Mouse (Mus musculus) hindbrain, postnatal 0 days (tissue): Measurements from ENCODE around the gene March2. TPM values are rescaled to one million over a fixed set of nuclear protein-coding genes. Genes with fewer than 3 reads are reported as not detected.

Source experiments
- ATAC-seq: fragments of 200-750 bp; cut with Nextera tagmentation; 2 replicates; pipeline ENCODE4 v1.8.0; 2017; ENCODE audit warnings: mild to moderate bottlenecking, moderate TSS enrichment, moderate library complexity
- DNase-seq: peaks from one replicate; pipeline ENCODE4 v3.0.0-alpha.2; 2015; ENCODE audit warnings: low spot score
- H3K27ac ChIP-seq: fragments of 300-500 bp; sonication (generic); 2 replicates; pipeline ENCODE4 v1.5.1; 2014; ENCODE audit warnings: mild to moderate bottlenecking
- H3K27me3 ChIP-seq: fragments of 300-500 bp; sonication (generic); 2 replicates; pipeline ENCODE4 v1.6.1; 2014; ENCODE audit warnings: low read length, mixed read lengths; ENCODE audit not compliant: insufficient read depth
- H3K36me3 ChIP-seq: fragments of 300-500 bp; sonication (generic); 2 replicates; pipeline ENCODE4 v1.6.1; 2014; ENCODE audit warnings: low read length, mixed read lengths; ENCODE audit not compliant: insufficient read depth
- H3K4me1 ChIP-seq: fragments of 300-500 bp; sonication (generic); 2 replicates; pipeline ENCODE4 v1.6.1; 2014; ENCODE audit warnings: antibody characterized with exemption, low read length, mixed read lengths; ENCODE audit not compliant: insufficient read depth
- H3K4me2 ChIP-seq: fragments of 300-500 bp; sonication (generic); 2 replicates; pipeline ENCODE4 v1.6.1; 2014; ENCODE audit warnings: low read depth, mild to moderate bottlenecking, low read length, moderate library complexity, mixed read lengths
- H3K4me3 ChIP-seq: fragments of 300-500 bp; sonication (generic); 2 replicates; pipeline ENCODE4 v1.5.1; 2014; ENCODE audit warnings: low read length
- H3K9ac ChIP-seq: fragments of 300-500 bp; sonication (generic); replicated peaks from 2 replicates; pipeline ENCODE4 v1.6.1; 2014; ENCODE audit warnings: mild to moderate bottlenecking, low read length, moderate library complexity, mixed read lengths
- H3K9me3 ChIP-seq: fragments of 300-500 bp; sonication (generic); 2 replicates; pipeline ENCODE4 v1.6.1; 2016; ENCODE audit warnings: low read length, mixed read lengths
- CTCF ChIP-seq: IDR thresholded peaks from 2 replicates; pipeline ENCODE4 v1.5.1; 2016; ENCODE audit warnings: antibody characterized with exemption, control low read depth, low read depth
- WGBS: fragments of 180-500 bp; shearing (Covaris S2); extraction: QIAGEN DNeasy Blood & Tissue Kit; methylation state at CpG from one replicate; pipeline ENCODE4 v1.1.7; 2014; 5-methylcytosine and 5-hydroxymethylcytosine counted together
- polyA plus RNA-seq: library from polyadenylated mRNA; unstranded; fragments of >200 nt; fragmentation: Nextera tagmentation; extraction: Ambion mirVana; gene quantifications from 2 replicates; pipeline ENCODE4 v1.2.1, GENCODE M21; 2015
- total RNA-seq: library from RNA; depleted of rRNA; stranded (reverse); fragments of >200 nt; gene quantifications from 2 replicates; pipeline ENCODE4 v1.2.3, GENCODE M21; 2014

March2 gene
- total and polyA plus RNA-seq, 2 experiments from 2014 or later = 73.8 to 137 TPM

GRCm38 (mm10) chr17:33676086-33676485, 42.4 kb downstream of the March2 start:
- 89% methylated on average over 2 of the region's 2 CpGs for WGBS
- Histone ChIP-seq H3K27me3 (no peaks in the 10 kb centered on the region), H3K4me2 (no peak overlapping the region), H3K36me3 (peaks cover 17% of the 10 kb centered on the region; the same call in 1 of the 2 replicates), H3K9me3 (no peaks in the 10 kb centered on the region), H3K9ac (no peak overlapping the region), H3K4me3 (no peak overlapping the region), H3K4me1 (no peaks in the 10 kb centered on the region), H3K27ac (no peak overlapping the region)
- DNase-seq = no peak
- ATAC-seq = no peak
- no peak for TF ChIP-seq CTCF

GRCm38 (mm10) chr17:33675452-33675851, 43.0 kb downstream of the March2 start:
- Histone ChIP-seq H3K9ac (no peak overlapping the region), H3K4me3 (no peak overlapping the region), H3K4me2 (no peak overlapping the region), H3K9me3 (no peaks in the 10 kb centered on the region), H3K27ac (no peak overlapping the region), H3K4me1 (no peaks in the 10 kb centered on the region), H3K27me3 (no peaks in the 10 kb centered on the region), H3K36me3 (peaks cover 17% of the 10 kb centered on the region; the same call in 1 of the 2 replicates)
- DNase-seq (no peak), ATAC-seq (no peak)
- no peak for TF ChIP-seq CTCF

- ATAC-seq (no peak), DNase-seq (no peak)
- 96% methylated on average over 1 of the region's 1 CpGs for WGBS
- no peak for TF ChIP-seq CTCF
- Histone ChIP-seq H3K27ac (no peak overlapping the region), H3K4me3 (no peak overlapping the region), H3K9me3 (no peaks in the 10 kb centered on the region), H3K27me3 (no peaks in the 10 kb centered on the region), H3K4me1 (no peaks in the 10 kb centered on the region), H3K9ac (no peak overlapping the region), H3K36me3 (peaks cover 17% of the 10 kb centered on the region; the same call in 1 of the 2 replicates), H3K4me2 (no peak overlapping the region)
Observed at GRCm38 (mm10) chr17:33673837-33674236, 44.6 kb downstream of the March2 start.

- Histone ChIP-seq H3K9ac (no peak overlapping the region), H3K27ac (no peak overlapping the region), H3K27me3 (no peaks in the 10 kb centered on the region), H3K9me3 (no peaks in the 10 kb centered on the region), H3K4me3 (no peak overlapping the region), H3K4me2 (no peak overlapping the region), H3K36me3 (peaks cover 7% of the 10 kb centered on the region; the same call in 1 of the 2 replicates), H3K4me1 (no peaks in the 10 kb centered on the region)
- 82% methylated on average over 3 of the region's 3 CpGs for WGBS
- no peak for ATAC-seq
- DNase-seq = no peak
- TF ChIP-seq CTCF = no peak
Observed at GRCm38 (mm10) chr17:33669681-33670080, 48.8 kb downstream of the March2 start.

- DNase-seq (no peak), ATAC-seq (no peak)
- Histone ChIP-seq H3K27me3 (no peaks in the 10 kb centered on the region), H3K9me3 (no peaks in the 10 kb centered on the region), H3K4me1 (no peaks in the 10 kb centered on the region), H3K9ac (no peak overlapping the region), H3K4me3 (no peak overlapping the region), H3K27ac (no peak overlapping the region), H3K4me2 (no peak overlapping the region), H3K36me3 (peaks cover 20% of the 10 kb centered on the region; the same call in 1 of the 2 replicates)
- WGBS = 87% methylated on average over 3 of the region's 3 CpGs
- no peak for TF ChIP-seq CTCF
Observed at GRCm38 (mm10) chr17:33666813-33667212, 51.7 kb downstream of the March2 start.

- H3K36me3 ChIP-seq = peaks cover 61% of the 10 kb centered on the region
- no peak overlapping the region for H3K27ac ChIP-seq
- H3K27me3 ChIP-seq = no peaks in the 10 kb centered on the region
- WGBS = 98% methylated on average over 34 of the region's 34 CpGs
- no peak for TF ChIP-seq CTCF
- H3K4me1 ChIP-seq = no peaks in the 10 kb centered on the region
- DNase-seq = no peak
- no peak overlapping the region for H3K9ac ChIP-seq
- no peaks in the 10 kb centered on the region for H3K9me3 ChIP-seq
- H3K4me3 ChIP-seq = no peak overlapping the region
- H3K4me2 ChIP-seq = no peak overlapping the region
- ATAC-seq = peak; percentile 49
Observed at GRCm38 (mm10) chr17:33649781-33650475, 68.5 kb downstream of the March2 start.

GRCm38 (mm10) chr17:33645073-33645472, 73.4 kb downstream of the March2 start:
- Histone ChIP-seq H3K27me3 (no peaks in the 10 kb centered on the region), H3K36me3 (peaks cover 54% of the 10 kb centered on the region), H3K9ac (no peak overlapping the region), H3K4me1 (no peaks in the 10 kb centered on the region), H3K4me2 (no peak overlapping the region), H3K4me3 (no peak overlapping the region), H3K9me3 (no peaks in the 10 kb centered on the region), H3K27ac (no peak overlapping the region)
- no peak for TF ChIP-seq CTCF
- DNase-seq (no peak), ATAC-seq (no peak)
- WGBS = 92% methylated on average over 8 of the region's 8 CpGs
